23 mouse cellular contexts compared by ENCODE assay signal in genomic region chr2:125402276-125402675, GRCm38 (mm10).
DNase-seq lines count a peak whose midpoint lies in the region; ATAC-seq and TF ChIP-seq lines count a peak whose summit lies in the region.
"Had no signal": no experiment of that assay in that cellular context is flagged by ENCODE, and none has a peak within 500 bp of the region (broad histone marks: within the 10 kb centered on the region; RNA-seq: fewer than 3 reads in every experiment).

No protein-coding gene starts in this region.

- H3K4me2 ChIP-seq in lung, embryonic 14.5 days, result no peak overlapping the region
- H3K4me2 ChIP-seq in lung, embryonic 16.5 days (ENCODE audit: low read depth, low read length), result no peak overlapping the region
- H3K4me2 ChIP-seq in stomach, embryonic 15.5 days, result no peak overlapping the region
- no peak overlapping the region for H3K4me2 ChIP-seq in stomach, postnatal 0 days (replicated peaks; ENCODE audit: low read depth)
- H3K4me2 ChIP-seq: embryonic facial prominence, embryonic 13.5 days; embryonic facial prominence, embryonic 15.5 days; forebrain, embryonic 12.5 days had no signal

- peak; percentile 79 for DNase-seq in lung, embryonic 14.5 days
- no peak for DNase-seq in lung, postnatal 4 days
- no peak for DNase-seq in lung, postnatal 25 days (ENCODE audit: low spot score)
- DNase-seq in stomach, postnatal 0 days (ENCODE audit: low spot score), result no peak
- no peak for DNase-seq in thymus, postnatal 25 days
- DNase-seq: adrenal gland, adult 2 months; adrenal gland, postnatal 10 days; adrenal gland, postnatal 25 days; cerebellum, adult 11 months; cerebellum, adult 18-20 months; cerebellum, adult 8-10 months; cerebellum, adult 9-11 months; cerebellum, postnatal 14 days; cerebellum, postnatal 36 days; embryo, embryonic 11 days had no signal

- H3K36me3 ChIP-seq in lung, embryonic 14.5 days (ENCODE audit: insufficient read depth), result peaks cover 7% of the 10 kb centered on the region; the same call in 1 of the 2 replicates
- H3K36me3 ChIP-seq in lung, embryonic 16.5 days (ENCODE audit: control insufficient read depth, insufficient read depth, low read length), result no peaks in the 10 kb centered on the region
- H3K36me3 ChIP-seq in stomach, embryonic 15.5 days, result no peaks in the 10 kb centered on the region
- H3K36me3 ChIP-seq in stomach, postnatal 0 days (ENCODE audit: control insufficient read depth, insufficient read depth, low read length), result no peaks in the 10 kb centered on the region
- H3K36me3 ChIP-seq: forebrain, embryonic 10.5 days; forebrain, embryonic 12.5 days had no signal

- H3K9me3 ChIP-seq in lung, embryonic 14.5 days (ENCODE audit: low read depth, low read length), result no peaks in the 10 kb centered on the region
- no peaks in the 10 kb centered on the region for H3K9me3 ChIP-seq in lung, embryonic 16.5 days (ENCODE audit: control insufficient read depth, low read length)
- H3K9me3 ChIP-seq in stomach, embryonic 15.5 days, result no peaks in the 10 kb centered on the region
- H3K9me3 ChIP-seq in stomach, postnatal 0 days (ENCODE audit: control insufficient read depth, low read length), result no peaks in the 10 kb centered on the region
- H3K9me3 ChIP-seq: embryonic facial prominence, embryonic 13.5 days; embryonic facial prominence, embryonic 15.5 days; forebrain, embryonic 10.5 days; forebrain, embryonic 12.5 days had no signal

- H3K27me3 ChIP-seq in lung, embryonic 14.5 days (ENCODE audit: insufficient read depth, low read length), result no peaks in the 10 kb centered on the region
- H3K27me3 ChIP-seq in lung, embryonic 16.5 days (ENCODE audit: control insufficient read depth, insufficient read depth, low read depth, low read length), result no peaks in the 10 kb centered on the region
- no peaks in the 10 kb centered on the region for H3K27me3 ChIP-seq in stomach, embryonic 15.5 days (replicated peaks)
- H3K27me3 ChIP-seq in stomach, postnatal 0 days (ENCODE audit: control insufficient read depth, insufficient read depth, low read length), result no peaks in the 10 kb centered on the region
- H3K27me3 ChIP-seq: embryonic facial prominence, embryonic 13.5 days; embryonic facial prominence, embryonic 15.5 days; forebrain, embryonic 12.5 days had no signal

- 36% methylated on average over 1 of the region's 1 CpGs for WGBS in lung, embryonic 14.5 days
- 34% methylated on average over 1 of the region's 1 CpGs for WGBS in lung, embryonic 16.5 days
- 60% methylated on average over 1 of the region's 1 CpGs for WGBS in stomach, embryonic 15.5 days
- 64% methylated on average over 1 of the region's 1 CpGs for WGBS in stomach, postnatal 0 days

- no peak for TF ChIP-seq EP300 in stomach, postnatal 0 days (optimal IDR thresholded peaks at IDR 0.05)

- no peak overlapping the region for H3K9ac ChIP-seq in lung, embryonic 14.5 days
- H3K9ac ChIP-seq in lung, embryonic 16.5 days (ENCODE audit: low read length), result no peak overlapping the region
- no peak overlapping the region for H3K9ac ChIP-seq in stomach, embryonic 15.5 days
- H3K9ac ChIP-seq in stomach, postnatal 0 days (ENCODE audit: low read length), result no peak overlapping the region
- H3K9ac ChIP-seq: embryonic facial prominence, embryonic 13.5 days; embryonic facial prominence, embryonic 15.5 days; forebrain, embryonic 12.5 days had no signal

- H3K27ac ChIP-seq in lung, embryonic 14.5 days (ENCODE audit: low read depth), result peak overlapping the region; percentile 70
- peak overlapping the region; percentile 2; the same call in 1 of the 2 replicates for H3K27ac ChIP-seq in lung, embryonic 16.5 days (ENCODE audit: low read length)
- peak overlapping the region; percentile 48; the same call in 1 of the 2 replicates for H3K27ac ChIP-seq in stomach, embryonic 15.5 days
- no peak overlapping the region for H3K27ac ChIP-seq in stomach, postnatal 0 days (replicated peaks)
- H3K27ac ChIP-seq: embryonic facial prominence, embryonic 13.5 days; embryonic facial prominence, embryonic 15.5 days; forebrain, embryonic 10.5 days; forebrain, embryonic 12.5 days had no signal

- ATAC-seq in lung, embryonic 14.5 days (ENCODE audit: insufficient read depth), result peak; percentile 60; the same call in 1 of the 2 replicates
- ATAC-seq in lung, embryonic 16.5 days (ENCODE audit: low read depth), result peak; percentile 60
- ATAC-seq in stomach, embryonic 15.5 days (ENCODE audit: insufficient read depth, low FRiP score, low read depth), result no peak
- no peak for ATAC-seq in stomach, postnatal 0 days (ENCODE audit: low FRiP score, low TSS enrichment)
- ATAC-seq: forebrain, embryonic 14.5 days had no signal

- H3K4me1 ChIP-seq in lung, embryonic 14.5 days (ENCODE audit: insufficient read depth), result 0 out of 2 replicates have a peak, but pooled peaks cover 2% of the 10 kb centered on the region
- peaks cover 7% of the 10 kb centered on the region; the same call in 1 of the 2 replicates for H3K4me1 ChIP-seq in lung, embryonic 16.5 days (replicated peaks; ENCODE audit: control insufficient read depth, insufficient read depth, low read length)
- no peaks in the 10 kb centered on the region for H3K4me1 ChIP-seq in stomach, embryonic 15.5 days
- no peaks in the 10 kb centered on the region for H3K4me1 ChIP-seq in stomach, postnatal 0 days (replicated peaks; ENCODE audit: control insufficient read depth, insufficient read depth)
- H3K4me1 ChIP-seq: embryonic facial prominence, embryonic 13.5 days; embryonic facial prominence, embryonic 15.5 days; forebrain, embryonic 10.5 days; forebrain, embryonic 12.5 days had no signal

- no peak for TF ChIP-seq CTCF in lung, embryonic 14.5 days (IDR thresholded peaks at IDR 0.05; ENCODE audit: low read depth)
- no peak for TF ChIP-seq CTCF in stomach, postnatal 0 days (IDR thresholded peaks at IDR 0.05; ENCODE audit: low read depth)

- no peak overlapping the region for H3K4me3 ChIP-seq in lung, embryonic 14.5 days (ENCODE audit: low read depth, low read length)
- no peak overlapping the region for H3K4me3 ChIP-seq in lung, embryonic 16.5 days (ENCODE audit: low read length)
- H3K4me3 ChIP-seq in stomach, embryonic 15.5 days (replicated peaks), result no peak overlapping the region
- H3K4me3 ChIP-seq in stomach, postnatal 0 days (ENCODE audit: low read depth, low read length), result no peak overlapping the region
- H3K4me3 ChIP-seq: embryonic facial prominence, embryonic 13.5 days; embryonic facial prominence, embryonic 15.5 days; erythroblast, embryonic 14.5 days; forebrain, embryonic 10.5 days; forebrain, embryonic 12.5 days had no signal

Comparison
In these comparisons a context has a peak if more than half of its experiments do, and no peak if none do; other contexts are left out.
1. ATAC-seq: peak in lung, embryonic 14.5 days (single experiment) and lung, embryonic 16.5 days (single experiment); none in stomach, embryonic 15.5 days (single experiment) and stomach, postnatal 0 days (single experiment).